Mouse (Mus musculus): ENCODE results near the gene Swsap1.

DNA sequence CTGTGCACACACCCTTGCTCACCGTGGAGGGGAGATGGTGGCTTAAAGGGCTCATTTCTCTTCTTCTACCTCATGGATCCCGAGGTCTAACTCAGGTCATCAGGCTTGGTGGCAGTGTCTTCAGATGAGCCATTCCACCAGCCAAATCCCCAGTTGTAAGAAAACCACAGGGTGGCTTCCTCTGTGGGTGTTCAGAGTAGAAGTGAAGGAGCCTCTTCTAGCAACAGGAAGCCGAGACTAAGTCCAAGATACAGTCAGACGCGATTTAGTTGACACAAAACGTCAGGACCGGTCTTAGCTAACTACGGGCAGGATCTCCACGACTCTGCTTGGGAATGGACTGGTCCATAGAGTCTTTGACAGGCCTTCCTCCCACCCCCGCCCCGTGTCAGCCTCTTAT, 47.3 kb upstream of the Swsap1 start:
- no peak for TF ChIP-seq CTCF (IDR thresholded peaks at IDR 0.05; ENCODE audit: extremely low read depth, insufficient read depth, low read length)
- TF ChIP-seq POLR2A (IDR thresholded peaks at IDR 0.05; ENCODE audit: extremely low read depth, insufficient read depth, low read length) = no peak

Data from cortical plate, adult 2 months (tissue).